ENCODE assay signal across 8 mouse cellular contexts in the genomic region with DNA sequence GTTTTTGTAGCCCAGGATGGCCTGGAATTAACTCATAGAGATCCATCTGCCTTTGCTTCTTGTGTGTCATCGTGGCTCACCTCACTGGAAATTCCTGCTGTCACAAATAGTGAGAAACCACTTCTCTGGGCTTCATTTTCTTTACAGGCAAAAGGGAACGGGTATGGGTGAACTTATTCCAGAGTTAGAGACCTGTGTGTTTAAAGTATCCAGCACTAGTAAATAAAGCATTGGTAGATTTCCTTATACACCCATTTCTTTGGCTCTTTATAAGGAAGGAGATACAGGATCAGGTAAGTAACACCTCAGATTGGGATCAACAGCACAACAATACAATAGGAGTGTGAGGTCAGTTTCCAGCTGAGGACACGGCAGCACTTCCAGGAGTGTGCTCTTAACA. TPM values are rescaled to one million over a fixed set of nuclear protein-coding genes. Genes with fewer than 3 reads are reported as not detected.
DNase-seq lines count a peak whose midpoint lies in the region; ATAC-seq and TF ChIP-seq lines count a peak whose summit lies in the region.

Gene Rhoc, plus strand, starts transcription at position 301 of the 400 bp plus-strand sequence.

- H3K36me3 ChIP-seq in E14TG2a.4 (ENCODE audit: insufficient read depth, low read length): peaks cover 56% of the 10 kb centered on the region
- no peaks in the 10 kb centered on the region for H3K36me3 ChIP-seq in forebrain, embryonic 16.5 days (ENCODE audit: control insufficient read depth, insufficient read depth)
- H3K36me3 ChIP-seq in hindbrain, embryonic 15.5 days: no peaks in the 10 kb centered on the region
- peaks cover 5% of the 10 kb centered on the region; the same call in 1 of the 2 replicates for H3K36me3 ChIP-seq in liver, postnatal 0 days (replicated peaks; ENCODE audit: insufficient read depth, low read length)

- ATAC-seq in forebrain, embryonic 16.5 days: no peak
- no peak for ATAC-seq in hindbrain, embryonic 15.5 days (ENCODE audit: low FRiP score, low read depth)
- ATAC-seq in liver, postnatal 0 days: no peak; the same call in 1 of the 2 replicates

- peak within 1 kb of the TSS; percentile 29; the same call in 1 of the 2 replicates for H3K27ac ChIP-seq in forebrain, embryonic 16.5 days (ENCODE audit: low read length)
- H3K27ac ChIP-seq in hindbrain, embryonic 15.5 days (replicated peaks): peak within 1 kb of the TSS; percentile 77
- H3K27ac ChIP-seq in liver, postnatal 0 days (ENCODE audit: low read depth): peak within 1 kb of the TSS; percentile 74

- H3K4me2 ChIP-seq in forebrain, embryonic 16.5 days (ENCODE audit: low read length): peak within 1 kb of the TSS; percentile 95
- H3K4me2 ChIP-seq in hindbrain, embryonic 15.5 days: peak within 1 kb of the TSS; percentile 96
- peak within 1 kb of the TSS; percentile 69 for H3K4me2 ChIP-seq in liver, postnatal 0 days (ENCODE audit: low read depth, low read length)

- DNase-seq in adrenal gland, adult 18-20 months (ENCODE audit: low spot score in 2 of 2): no peak
- DNase-seq in adrenal gland, adult (ENCODE audit: inconsistent age in 2 of 2, low spot score in 1 of 2): no peak
- DNase-seq in liver, postnatal 0 days: no peak
- DNase-seq in cerebellum, adult 9-11 months: no peak
- no peak for DNase-seq in embryo, embryonic 11 days

- WGBS in forebrain, embryonic 16.5 days: 34% methylated on average over 3 of the region's 3 CpGs
- 43% methylated on average over 3 of the region's 3 CpGs for WGBS in hindbrain, embryonic 15.5 days
- WGBS in liver, postnatal 0 days (ENCODE audit: insufficient replicate concordance): 52% methylated on average over 3 of the region's 3 CpGs

- TF ChIP-seq EP300 in liver, postnatal 0 days (IDR thresholded peaks at IDR 0.05; ENCODE audit: low read depth): no peak

- H3K9me3 ChIP-seq in E14TG2a.4 (ENCODE audit: low read length): no peaks in the 10 kb centered on the region
- H3K9me3 ChIP-seq in forebrain, embryonic 16.5 days (ENCODE audit: control insufficient read depth, low read length): no peaks in the 10 kb centered on the region
- no peaks in the 10 kb centered on the region for H3K9me3 ChIP-seq in hindbrain, embryonic 15.5 days
- H3K9me3 ChIP-seq in liver, postnatal 0 days (ENCODE audit: low read length): no peaks in the 10 kb centered on the region

- H3K4me3 ChIP-seq in E14TG2a.4 (replicated peaks; ENCODE audit: low read length): peak within 1 kb of the TSS; percentile 82
- peak within 1 kb of the TSS; percentile 58 for H3K4me3 ChIP-seq in forebrain, embryonic 16.5 days (replicated peaks; ENCODE audit: low read length)
- H3K4me3 ChIP-seq in hindbrain, embryonic 15.5 days: peak within 1 kb of the TSS; percentile 55
- peak within 1 kb of the TSS; percentile 61 for H3K4me3 ChIP-seq in liver, postnatal 0 days (ENCODE audit: low read depth, low read length)

- 0 out of 2 replicates have a peak, but pooled peaks cover 2% of the 10 kb centered on the region for H3K27me3 ChIP-seq in E14TG2a.4 (ENCODE audit: insufficient read depth, low read length)
- H3K27me3 ChIP-seq in forebrain, embryonic 16.5 days (replicated peaks; ENCODE audit: control insufficient read depth, insufficient read depth, low read length): peaks cover 14% of the 10 kb centered on the region
- peaks cover 30% of the 10 kb centered on the region for H3K27me3 ChIP-seq in hindbrain, embryonic 15.5 days
- H3K27me3 ChIP-seq in liver, postnatal 0 days (ENCODE audit: insufficient read depth, low read length): peaks cover 16% of the 10 kb centered on the region

- peak within 1 kb of the TSS; percentile 67 for H3K9ac ChIP-seq in forebrain, embryonic 16.5 days (replicated peaks; ENCODE audit: low read depth, low read length)
- H3K9ac ChIP-seq in hindbrain, embryonic 15.5 days: peak within 1 kb of the TSS; percentile 51
- peak within 1 kb of the TSS; percentile 60 for H3K9ac ChIP-seq in liver, postnatal 0 days (replicated peaks)

- no peak for TF ChIP-seq CTCF in E14TG2a.4 (conservative IDR thresholded peaks at IDR 0.05; ENCODE audit: low read length)
- no peak for TF ChIP-seq CTCF in liver, postnatal 0 days (IDR thresholded peaks at IDR 0.05; ENCODE audit: low read depth)

- H3K4me1 ChIP-seq in E14TG2a.4 (replicated peaks; ENCODE audit: low read depth, low read length): peaks cover 84% of the 10 kb centered on the region
- H3K4me1 ChIP-seq in forebrain, embryonic 16.5 days (replicated peaks; ENCODE audit: control insufficient read depth, insufficient read depth, low read length): peaks cover 17% of the 10 kb centered on the region
- peaks cover 28% of the 10 kb centered on the region for H3K4me1 ChIP-seq in hindbrain, embryonic 15.5 days (replicated peaks)
- peaks cover 23% of the 10 kb centered on the region; the same call in 1 of the 2 replicates for H3K4me1 ChIP-seq in liver, postnatal 0 days (ENCODE audit: insufficient read depth)

RNA-seq across cellular contexts. Expression of gene Rhoc, which starts in this region (rescaled TPM):
- 100 to 1,000 TPM; 105 to 116 TPM for total RNA-seq in adrenal gland, adult 18-20 months (2021)
- polyA plus RNA-seq in forebrain, embryonic 16.5 days (2015; fragmentation: Nextera tagmentation; extraction: Ambion mirVana): 41.1 and 47.7 TPM in 2 replicates
- 58.1 and 63.0 TPM in 2 replicates for polyA plus RNA-seq in hindbrain, embryonic 15.5 days (2015; fragmentation: Nextera tagmentation; extraction: Ambion mirVana)
- 37.0 and 38.1 TPM in 2 replicates for polyA plus RNA-seq in liver, postnatal 0 days (2015; fragmentation: Nextera tagmentation; extraction: Ambion mirVana)
